Mouse (Mus musculus) heart, embryonic 14.5 days (tissue): Measurements from ENCODE around the gene Wdr41. TPM values are rescaled to one million over a fixed set of nuclear protein-coding genes. Genes with fewer than 3 reads are reported as not detected.

ENCODE experiments used
- ATAC-seq: fragments of 200-750 bp; cut with Nextera tagmentation; 2 replicates; pipeline ENCODE4 v1.8.0; 2017; ENCODE audit warnings: low read depth, moderate TSS enrichment; ENCODE audit not compliant: insufficient number of reproducible peaks, insufficient read depth, low FRiP score
- H3K27ac ChIP-seq, 2 experiments: fragments of 200-500 bp in 1 of 2; fragments of 300-500 bp in 1 of 2; sonication (generic) in 1 of 2; replicated peaks in 1 of 2; 2 replicates each; pipeline ENCODE4 v1.5.1; 2012 to 2014; ENCODE audit warnings: low read depth in 2 of 2, low read length in 2 of 2, control low read depth in 1 of 2, mild to moderate bottlenecking in 1 of 2, mixed read lengths in 1 of 2; ENCODE audit not compliant: control insufficient read depth in 1 of 2, insufficient read depth in 1 of 2
- H3K27me3 ChIP-seq: fragments of 300-500 bp; sonication (generic); 2 replicates; pipeline ENCODE4 v1.6.1; 2014; ENCODE audit warnings: mild to moderate bottlenecking, low read length, control low read depth; ENCODE audit not compliant: control insufficient read depth, insufficient read depth
- H3K36me3 ChIP-seq: fragments of 300-500 bp; sonication (generic); 2 replicates; pipeline ENCODE4 v1.6.1; 2014; ENCODE audit warnings: mild to moderate bottlenecking, control low read depth, low read length, mixed read lengths; ENCODE audit not compliant: control insufficient read depth, insufficient read depth
- H3K4me1 ChIP-seq, 2 experiments: fragments of 200-500 bp in 1 of 2; fragments of 300-500 bp in 1 of 2; sonication (generic) in 1 of 2; 2 replicates each; pipeline ENCODE4 v1.6.1; 2012 to 2014; ENCODE audit warnings: low read length in 2 of 2, control low read depth in 1 of 2, mixed read lengths in 1 of 2; ENCODE audit not compliant: control insufficient read depth in 2 of 2, insufficient read depth in 2 of 2
- H3K4me2 ChIP-seq: fragments of 300-500 bp; sonication (generic); 2 replicates; pipeline ENCODE4 v1.6.1; 2014; ENCODE audit warnings: mild to moderate bottlenecking, low read length
- H3K4me3 ChIP-seq, 2 experiments: fragments of 200-500 bp in 1 of 2; fragments of 300-500 bp in 1 of 2; sonication (generic) in 1 of 2; 2 replicates each; pipeline ENCODE4 v1.5.1; 2012 to 2014; ENCODE audit warnings: low read length in 2 of 2, mild to moderate bottlenecking in 2 of 2, control low read depth in 1 of 2, low read depth in 1 of 2, moderate library complexity in 1 of 2; ENCODE audit not compliant: control insufficient read depth in 1 of 2, insufficient read depth in 1 of 2
- H3K9ac ChIP-seq: fragments of 300-500 bp; sonication (generic); 2 replicates; pipeline ENCODE4 v1.6.1; 2014; ENCODE audit warnings: mild to moderate bottlenecking, low read length
- H3K9me3 ChIP-seq: fragments of 300-500 bp; sonication (generic); 2 replicates; pipeline ENCODE4 v1.6.1; 2016; ENCODE audit warnings: low read length, control low read depth; ENCODE audit not compliant: control insufficient read depth
- WGBS: fragments of 180-500 bp; shearing (Covaris S2); extraction: QIAGEN DNeasy Blood & Tissue Kit; methylation state at CpG from one replicate; pipeline ENCODE4 v1.1.7; 2014; 5-methylcytosine and 5-hydroxymethylcytosine counted together
- polyA plus RNA-seq: library from polyadenylated mRNA; unstranded; fragments of >200 nt; fragmentation: Nextera tagmentation; extraction: Ambion mirVana; gene quantifications from 2 replicates; pipeline ENCODE4 v1.2.1, GENCODE M21; 2014

Wdr41 gene
- polyA plus RNA-seq, 1 experiment from 2014 or later = 21.9 TPM

GRCm38 (mm10) chr13:95055742-95056388 lies 79.7 kb downstream of the Wdr41 start:
- no peak for ATAC-seq
- no peaks in the 10 kb centered on the region for H3K36me3 ChIP-seq
- H3K9me3 ChIP-seq = no peaks in the 10 kb centered on the region
- no peak overlapping the region for H3K4me3 ChIP-seq
- no peak overlapping the region for H3K9ac ChIP-seq
- WGBS = 68% methylated on average over 1 of the region's 1 CpGs
- H3K4me1 ChIP-seq = no peaks in the 10 kb centered on the region
- no peaks in the 10 kb centered on the region for H3K27me3 ChIP-seq
- no peak overlapping the region for H3K4me2 ChIP-seq
- H3K27ac ChIP-seq = no peak overlapping the region

GRCm38 (mm10) chr13:95056501-95057280 lies 80.5 kb downstream of the Wdr41 start:
- Histone ChIP-seq H3K9me3 (no peaks in the 10 kb centered on the region), H3K27ac (no peak overlapping the region), H3K4me2 (no peak overlapping the region), H3K4me1 (no peaks in the 10 kb centered on the region), H3K27me3 (no peaks in the 10 kb centered on the region), H3K36me3 (no peaks in the 10 kb centered on the region), H3K9ac (no peak overlapping the region), H3K4me3 (no peak overlapping the region)
- ATAC-seq = no peak
- 80% methylated on average over 11 of the region's 11 CpGs for WGBS

- WGBS = 77% methylated on average over 4 of the region's 4 CpGs
- H3K9me3 ChIP-seq = no peaks in the 10 kb centered on the region
- H3K27ac ChIP-seq = no peak overlapping the region
- H3K27me3 ChIP-seq = no peaks in the 10 kb centered on the region
- H3K4me2 ChIP-seq = no peak overlapping the region
- H3K36me3 ChIP-seq = no peaks in the 10 kb centered on the region
- no peak overlapping the region for H3K4me3 ChIP-seq
- H3K9ac ChIP-seq = no peak overlapping the region
- H3K4me1 ChIP-seq = no peaks in the 10 kb centered on the region
- no peak for ATAC-seq
These were observed 82.7 kb downstream of the Wdr41 start for GRCm38 (mm10) chr13:95058885-95059284.

GRCm38 (mm10) chr13:95063390-95064017 lies 87.4 kb downstream of the Wdr41 start:
- 41% methylated on average over 4 of the region's 4 CpGs for WGBS
- Histone ChIP-seq H3K27me3 (no peaks in the 10 kb centered on the region), H3K4me3 (no peak overlapping the region), H3K4me2 (no peak overlapping the region), H3K4me1 (no peaks in the 10 kb centered on the region), H3K27ac (no peak overlapping the region), H3K9me3 (no peaks in the 10 kb centered on the region), H3K36me3 (no peaks in the 10 kb centered on the region), H3K9ac (no peak overlapping the region)
- ATAC-seq = no peak

GRCm38 (mm10) chr13:95067854-95068253 lies 91.7 kb downstream of the Wdr41 start:
- Histone ChIP-seq H3K4me1 (no peaks in the 10 kb centered on the region), H3K27ac (no peak overlapping the region), H3K27me3 (no peaks in the 10 kb centered on the region), H3K4me2 (no peak overlapping the region), H3K4me3 (no peak overlapping the region), H3K9me3 (no peaks in the 10 kb centered on the region), H3K9ac (no peak overlapping the region), H3K36me3 (no peaks in the 10 kb centered on the region)
- 60% methylated on average over 6 of the region's 6 CpGs for WGBS
- ATAC-seq = no peak

GRCm38 (mm10) chr13:95070268-95070667 lies 94.1 kb downstream of the Wdr41 start:
- Histone ChIP-seq H3K27ac (no peak overlapping the region), H3K9ac (no peak overlapping the region), H3K4me2 (no peak overlapping the region), H3K36me3 (no peaks in the 10 kb centered on the region), H3K4me3 (no peak overlapping the region), H3K9me3 (no peaks in the 10 kb centered on the region), H3K27me3 (no peaks in the 10 kb centered on the region), H3K4me1 (no peaks in the 10 kb centered on the region)
- no peak for ATAC-seq
